Mouse (Mus musculus): ENCODE data around the gene Sirpb1c. TPM values are rescaled to one million over a fixed set of nuclear protein-coding genes. Genes with fewer than 3 reads are reported as not detected.
"Not testable (repeated sequence)": the region's sequence is repeated elsewhere in the genome, so short reads cannot be mapped to it uniquely, and the experiment has no call there.

The Sirpb1c gene
- not detected in 2 replicates for polyA plus RNA-seq (2012)

DNA sequence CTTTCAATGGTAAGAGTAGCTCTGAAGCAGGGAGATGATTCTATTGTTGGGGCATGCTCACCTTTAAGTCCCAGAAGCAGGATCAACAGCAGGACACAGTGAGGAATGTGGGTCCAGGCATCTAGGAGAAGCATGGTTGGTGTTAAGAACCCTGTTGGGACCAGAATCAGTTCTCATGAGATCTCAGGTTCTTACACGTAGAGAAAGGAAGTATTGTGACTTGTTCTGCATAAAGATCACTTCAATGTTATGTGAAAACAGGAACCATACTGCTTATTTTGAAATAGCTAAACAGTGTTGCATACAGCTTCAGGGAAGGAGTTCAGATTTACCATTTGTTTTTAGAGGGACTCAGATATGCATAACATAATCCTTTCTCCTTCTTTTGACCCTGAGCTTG lies at the start of gene Sirpb1c:
Gene Sirpb1c, minus strand, starts transcription at position 249 of the 400 bp plus-strand sequence.
- TF ChIP-seq GATA1 (IDR thresholded peaks at IDR 0.05; ENCODE audit: low read length), result not testable (repeated sequence)

- no peak for TF ChIP-seq GATA1 (IDR thresholded peaks at IDR 0.05; ENCODE audit: low read length)
Observed at GRCm38 (mm10) chr3:15886380-15886779, 38.1 kb upstream of the Sirpb1c start.

- no peak for TF ChIP-seq GATA1 (IDR thresholded peaks at IDR 0.05; ENCODE audit: low read length)
Observed at GRCm38 (mm10) chr3:15849922-15850321, 1.6 kb upstream of the Sirpb1c start.

GRCm38 (mm10) chr3:15847332-15848047 lies 838 bp downstream of the Sirpb1c start:
- TF ChIP-seq GATA1 (IDR thresholded peaks at IDR 0.05; ENCODE audit: low read length), result no peak

Other genes with a start within 250 kb of the Sirpb1c start
- not detected in 2 replicates for gene Gm5150, start 157.9 kb upstream of the Sirpb1c start, polyA plus RNA-seq (2012)

All from G1E-ER4 (cell line).